Mouse (Mus musculus): ENCODE measurements at regions not wholly inside any gene's neighbourhood (a gene's known extent, or its start where the extent isn't known, plus 50 kb on each side); places are given as distances from the start of the nearest gene placed in this dataset.

DNA sequence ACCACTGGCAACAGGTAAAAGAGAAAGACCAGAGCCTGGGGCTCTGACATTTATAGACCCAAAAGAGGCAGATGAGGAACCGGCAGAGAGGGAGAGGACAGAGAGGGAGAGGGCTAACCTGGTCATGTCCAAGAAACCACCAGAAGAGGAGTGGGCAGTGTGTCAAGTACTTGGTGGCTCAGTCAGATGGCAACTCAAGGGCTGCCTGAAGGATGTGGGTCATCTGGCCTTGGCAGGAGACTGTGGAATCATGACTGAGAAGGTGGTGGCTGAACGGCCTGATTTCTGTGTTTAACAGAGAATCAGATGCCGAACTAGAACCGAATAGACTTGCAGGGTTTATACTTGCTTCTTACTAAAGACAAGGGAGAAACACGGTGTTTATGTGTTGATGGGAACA is 87.9 kb downstream of the Zfp706 start:
- no peak for DNase-seq (ENCODE audit: low spot score in 2 of 2)

DNA sequence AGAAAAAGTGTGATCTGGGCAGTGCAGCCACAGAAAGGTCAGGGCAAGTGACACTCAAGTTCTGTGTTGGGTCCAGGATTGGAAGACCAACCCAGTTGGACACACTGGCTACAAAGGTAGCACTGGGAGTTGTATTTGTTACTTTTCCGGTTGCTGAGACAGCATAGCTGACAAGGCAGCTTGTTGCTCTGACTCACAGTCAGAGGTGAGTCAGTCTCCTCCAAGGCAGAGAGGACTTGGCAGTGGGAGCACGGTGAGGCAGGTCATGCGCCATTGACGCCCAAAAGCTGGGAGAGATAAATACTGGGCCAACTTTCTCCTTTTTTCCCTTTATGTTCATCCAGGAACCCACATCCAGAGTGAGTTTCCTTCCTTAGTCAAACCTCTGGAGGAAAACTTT is 88.4 kb downstream of the Zfp706 start:
- DNase-seq (ENCODE audit: low spot score in 2 of 2), result no peak

GRCm38 (mm10) chr15:36916998-36917397 is 90.6 kb downstream of the Zfp706 start:
- DNase-seq (ENCODE audit: low spot score in 2 of 2), result no peak

GRCm38 (mm10) chr15:36914239-36915100 is 93.1 kb downstream of the Zfp706 start:
- no peak for DNase-seq (ENCODE audit: low spot score in 2 of 2)

- DNase-seq (ENCODE audit: low spot score in 2 of 2), result no peak
Observed at GRCm38 (mm10) chr15:36913308-36913707, 94.3 kb downstream of the Zfp706 start.

DNA sequence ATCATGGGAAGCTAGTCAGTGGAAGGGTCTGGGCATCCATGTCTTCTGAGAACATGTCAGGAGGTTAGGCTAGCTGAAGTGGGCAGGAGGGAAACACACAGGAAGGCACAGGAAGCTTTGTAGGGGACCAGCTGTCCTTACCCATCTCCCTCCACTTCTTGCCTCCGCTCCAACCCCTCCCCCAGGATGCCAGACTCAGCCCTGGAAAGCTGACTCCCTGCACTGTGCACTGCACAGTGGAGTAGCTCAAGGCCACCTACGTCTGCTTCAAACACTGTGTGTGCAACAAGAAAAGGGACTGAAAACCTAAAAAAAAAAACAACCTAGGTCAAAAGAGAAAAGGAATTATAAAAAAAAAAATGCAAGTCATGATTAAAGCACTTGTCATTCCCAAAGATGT is 97.3 kb downstream of the Zfp706 start:
- no peak for DNase-seq (ENCODE audit: low spot score in 2 of 2)

- DNase-seq (ENCODE audit: low spot score in 2 of 2), result no peak
Observed at GRCm38 (mm10) chr15:36909494-36909893, 98.1 kb downstream of the Zfp706 start.

DNA sequence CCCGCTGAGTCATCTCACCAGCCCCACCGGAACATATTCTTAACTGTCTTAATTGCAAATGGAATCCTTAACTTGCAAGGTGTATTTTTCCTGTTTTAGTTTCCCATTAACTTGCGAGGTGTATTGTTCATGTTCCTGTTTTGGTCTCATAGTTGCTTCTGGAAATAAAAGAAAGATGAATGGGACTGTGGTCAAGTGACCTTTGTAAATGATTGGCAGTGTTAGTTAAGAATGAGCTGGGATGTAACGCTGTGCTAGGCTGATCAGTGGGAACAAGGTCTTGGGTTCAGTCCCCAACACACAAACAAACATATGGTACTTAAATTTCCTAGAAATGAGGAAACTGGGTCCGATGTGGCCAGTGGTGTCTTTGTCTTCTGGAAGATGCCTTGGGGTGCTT is 100.8 kb downstream of the Zfp706 start:
- DNase-seq (ENCODE audit: low spot score in 2 of 2), result no peak

DNA sequence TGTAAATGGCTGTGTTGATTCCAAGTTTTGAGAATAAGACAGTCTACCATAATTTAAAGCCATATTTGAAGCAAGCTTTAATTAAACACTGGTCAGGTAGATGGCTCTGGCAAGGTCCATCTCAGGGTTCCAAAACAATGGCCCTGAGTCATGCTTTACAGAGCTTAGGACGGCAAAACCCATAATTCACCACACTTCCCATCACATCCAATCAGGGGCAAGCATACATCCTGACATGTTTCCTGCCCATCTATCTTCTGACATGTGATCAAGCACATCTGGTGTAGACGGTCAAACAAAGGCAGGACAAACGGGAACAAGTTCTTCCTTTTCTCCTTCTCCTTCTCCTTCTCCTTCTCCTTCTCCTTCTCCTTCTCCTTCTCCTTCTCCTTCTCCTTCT is 101.5 kb downstream of the Zfp706 start:
- no peak for DNase-seq (ENCODE audit: low spot score in 2 of 2)

DNA sequence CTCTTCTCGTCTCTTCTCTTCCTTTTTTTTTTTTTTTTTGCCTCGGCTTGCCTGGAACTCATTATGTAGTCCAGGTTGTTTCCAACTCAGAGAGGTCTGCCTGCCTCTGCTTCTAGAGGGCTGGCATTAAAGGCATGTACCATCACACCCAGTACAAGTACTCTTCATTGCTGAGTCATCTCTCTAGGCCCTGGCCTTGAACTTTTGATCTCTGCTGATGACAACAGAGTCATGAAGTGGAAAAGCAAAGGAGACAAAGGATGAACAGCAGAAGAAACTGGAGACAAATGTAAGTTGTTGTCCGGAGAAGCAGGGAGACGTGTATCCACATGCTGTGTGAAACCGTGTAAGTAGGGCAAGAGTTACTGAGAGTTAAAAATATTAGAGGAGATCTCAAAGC is 103.7 kb downstream of the Zfp706 start:
- no peak for DNase-seq (ENCODE audit: low spot score in 2 of 2)

DNA sequence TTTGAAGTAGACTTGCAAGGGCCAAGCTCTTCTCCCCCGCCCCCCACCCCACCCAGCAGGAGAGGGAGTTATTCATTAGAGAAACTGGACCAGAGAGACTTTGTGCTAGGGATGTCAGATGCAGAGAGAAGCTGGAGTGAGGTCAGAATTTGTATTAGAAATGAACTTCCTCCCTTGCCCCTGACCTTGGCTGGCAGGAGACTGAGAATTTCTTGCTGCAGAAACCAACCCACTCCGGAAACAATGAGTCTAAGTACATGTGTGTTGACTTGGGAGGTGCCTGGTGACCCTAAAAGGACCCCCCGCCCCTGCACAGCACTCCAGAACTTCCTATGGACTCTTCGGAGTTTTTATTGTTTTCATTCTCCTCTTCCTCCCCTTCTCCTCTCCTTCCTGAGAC is 104.3 kb downstream of the Zfp706 start:
- no peak for DNase-seq (ENCODE audit: low spot score in 2 of 2)

DNA sequence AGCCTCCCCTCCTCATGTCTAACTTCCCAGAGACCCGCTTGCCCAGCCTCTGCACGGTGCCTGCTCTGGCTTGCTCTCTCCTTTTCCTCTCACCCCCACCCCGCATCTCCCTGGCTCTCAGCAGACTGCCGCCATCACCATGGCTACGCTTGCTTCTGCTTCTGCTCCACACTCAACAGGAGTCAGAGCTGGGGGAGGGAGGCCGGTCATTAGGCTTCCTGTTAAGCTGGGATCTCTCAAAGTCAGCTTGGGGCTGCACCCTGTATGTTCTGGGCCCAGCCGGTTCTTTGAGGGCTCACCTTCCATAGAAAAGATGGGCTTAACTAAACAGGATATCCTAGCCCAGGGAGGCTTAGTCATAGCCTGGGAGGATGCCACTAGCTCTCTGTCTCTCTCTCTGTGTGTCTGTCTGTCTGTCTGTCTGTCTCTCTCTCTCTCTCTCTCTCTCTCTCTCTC is 105.7 kb downstream of the Zfp706 start:
- DNase-seq (ENCODE audit: low spot score in 2 of 2), result peak; percentile 64 to 70

- no peak for DNase-seq (ENCODE audit: low spot score in 2 of 2)
Observed at GRCm38 (mm10) chr15:36901350-36901749, 106.2 kb downstream of the Zfp706 start.

DNA sequence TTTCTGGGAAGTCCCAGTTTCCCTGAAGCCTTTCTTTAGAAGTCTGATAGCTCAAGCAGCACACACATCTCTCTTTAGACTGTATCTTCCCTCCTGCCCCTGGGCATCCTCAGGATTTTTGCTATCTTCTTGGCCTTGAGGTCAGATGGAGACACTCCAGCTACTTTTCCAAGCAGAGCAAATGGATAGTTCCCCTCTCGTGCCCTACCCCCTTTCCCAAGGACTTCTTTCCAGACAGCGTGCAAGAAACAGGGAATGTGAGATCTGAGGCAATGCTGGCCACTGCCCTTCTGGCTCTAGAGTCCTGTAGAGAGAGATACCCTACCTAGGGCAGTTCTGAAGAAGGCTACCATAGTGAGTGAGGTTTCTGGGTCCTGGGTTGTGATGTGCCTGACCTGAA is 106.6 kb downstream of the Zfp706 start:
- no peak for DNase-seq (ENCODE audit: low spot score in 2 of 2)

DNA sequence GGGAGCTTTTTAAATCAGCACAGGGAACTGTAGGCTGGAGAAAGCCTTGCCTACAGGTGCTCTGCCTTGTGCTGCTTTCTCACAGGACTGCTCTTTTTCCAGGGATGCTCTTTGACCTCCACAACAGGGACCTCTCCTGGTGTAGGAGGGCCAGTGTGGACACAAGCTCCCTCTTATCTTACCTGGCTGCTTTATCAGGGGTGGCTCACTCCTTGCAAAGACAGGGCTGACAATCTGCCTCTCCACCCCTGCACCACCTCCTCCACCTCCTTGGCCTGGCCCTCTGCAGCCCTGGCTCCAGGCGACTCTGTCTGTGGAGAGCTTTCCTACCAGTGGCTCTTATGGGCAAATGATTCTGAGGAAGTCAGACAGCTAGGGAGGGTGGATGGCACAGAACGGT is 107.7 kb downstream of the Zfp706 start:
- DNase-seq (ENCODE audit: low spot score in 2 of 2), result no peak

- DNase-seq (ENCODE audit: low spot score in 2 of 2), result no peak
Observed at GRCm38 (mm10) chr15:36898857-36899523, 108.6 kb downstream of the Zfp706 start.

DNA sequence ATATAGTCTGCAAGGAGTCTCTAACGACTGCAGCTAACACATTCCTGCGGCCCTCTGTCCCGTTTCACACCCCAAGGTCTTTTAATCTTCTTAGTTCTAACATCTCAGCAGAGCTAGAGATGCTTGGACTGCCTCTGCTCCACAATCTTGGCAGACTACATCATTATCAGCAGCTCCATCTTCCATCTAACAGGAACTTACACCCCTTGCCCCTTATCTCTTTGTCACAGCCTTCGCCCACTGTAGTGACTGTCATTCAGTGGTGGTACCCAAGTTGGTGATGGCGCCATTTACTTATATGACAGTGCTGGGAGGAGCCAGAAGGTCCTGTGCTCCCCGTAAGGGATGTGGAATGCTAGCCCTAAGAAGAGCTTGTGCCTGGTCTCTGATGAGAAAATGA is 109.2 kb downstream of the Zfp706 start:
- no peak for DNase-seq (ENCODE audit: low spot score in 2 of 2)

DNA sequence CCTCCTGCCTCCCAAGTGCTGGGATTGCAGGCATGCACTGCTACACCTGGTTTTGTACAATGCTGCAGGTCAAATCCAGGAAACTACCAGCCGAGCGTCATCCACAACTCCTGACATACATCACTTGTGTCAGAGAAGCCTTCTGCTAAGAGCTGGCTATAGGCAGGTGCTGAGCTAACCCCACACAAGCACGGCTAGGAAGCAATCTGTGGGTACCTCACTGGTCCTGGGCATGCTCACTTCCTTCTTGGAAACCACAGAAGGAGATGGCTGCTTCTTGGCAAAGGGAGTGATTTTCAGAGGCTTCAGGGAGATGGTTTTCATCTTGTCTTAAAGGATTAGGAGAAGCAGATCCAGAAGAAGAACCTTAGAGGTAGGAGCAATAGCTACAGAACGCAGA is 111.3 kb downstream of the Zfp706 start:
- no peak for DNase-seq (ENCODE audit: low spot score in 2 of 2)

DNA sequence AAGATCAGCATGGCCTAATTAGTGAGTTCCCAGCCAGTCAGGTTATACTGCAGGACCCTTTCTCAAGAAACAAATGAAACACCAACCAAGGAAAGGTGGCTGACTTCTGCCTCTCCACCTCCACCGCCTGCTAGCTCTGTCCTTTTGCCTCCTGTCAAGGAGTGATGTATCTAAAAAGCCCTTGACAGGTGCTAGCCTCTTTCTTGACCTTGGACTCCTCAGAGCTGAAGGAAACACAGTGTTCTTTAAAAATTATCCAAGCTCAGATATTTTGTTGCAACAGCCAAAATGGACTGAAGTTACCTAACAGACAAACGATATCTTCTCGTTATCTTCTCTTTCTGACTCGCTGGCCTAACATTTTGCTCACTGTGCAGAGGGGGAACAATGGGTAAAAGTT is 112.5 kb downstream of the Zfp706 start:
- DNase-seq (ENCODE audit: low spot score in 2 of 2), result no peak

DNA sequence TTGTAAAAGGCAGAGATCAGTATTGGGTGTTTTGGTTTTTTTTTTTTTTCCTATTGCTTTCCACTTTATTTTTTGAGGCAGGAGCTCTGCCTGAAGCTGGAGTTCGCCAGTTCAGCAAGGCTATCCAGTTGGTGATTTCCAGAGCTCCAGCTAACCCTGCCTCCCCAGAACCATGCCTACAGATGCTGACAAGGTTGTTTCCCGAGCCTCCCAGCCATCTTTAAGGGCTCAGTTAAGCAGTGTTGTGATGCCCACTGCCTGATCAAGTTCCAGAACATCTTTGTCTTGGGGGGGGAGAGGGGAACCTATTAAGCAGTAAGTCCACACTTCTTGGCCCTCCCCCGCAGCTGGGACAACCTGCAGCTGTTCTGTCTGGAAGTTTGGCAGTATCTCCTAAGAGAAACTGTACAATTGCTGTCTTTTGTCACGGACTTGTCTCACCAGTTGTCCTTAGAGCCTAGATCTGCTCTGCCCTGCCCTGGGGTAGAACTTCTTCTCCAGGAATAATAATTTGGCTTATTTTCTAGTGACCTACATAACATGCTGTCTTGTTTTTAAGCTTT is 114.1 kb downstream of the Zfp706 start:
- DNase-seq (ENCODE audit: low spot score in 2 of 2), result no peak

GRCm38 (mm10) chr15:36892576-36893205 is 114.9 kb downstream of the Zfp706 start:
- DNase-seq (ENCODE audit: low spot score in 2 of 2), result no peak

DNA sequence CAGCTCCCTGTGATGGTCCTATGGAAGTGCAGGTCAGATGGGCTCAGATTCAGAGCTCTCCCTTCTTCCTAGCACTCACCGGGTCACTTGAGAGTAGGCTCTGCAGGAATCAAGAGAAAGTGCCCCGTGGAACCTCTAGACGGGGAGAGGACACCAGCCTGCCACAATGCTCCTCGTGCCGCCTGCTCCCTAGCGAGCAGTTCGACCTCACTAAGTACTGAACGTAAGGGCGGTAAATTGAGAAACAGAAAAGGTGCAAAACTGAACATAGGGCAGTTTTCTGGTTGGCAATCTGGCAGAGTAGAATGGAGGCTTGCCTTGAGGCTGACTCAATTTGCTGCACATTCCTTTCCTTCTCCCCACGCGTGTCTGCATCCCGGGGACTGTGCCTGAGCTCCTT is 115.7 kb downstream of the Zfp706 start:
- DNase-seq (ENCODE audit: low spot score in 2 of 2), result no peak

All from layer of hippocampus, postnatal 10 days (tissue).